Mouse (Mus musculus) lung, postnatal 0 days (tissue): ENCODE measurements at regions not wholly inside any gene's neighbourhood (a gene's known extent, or its start where the extent isn't known, plus 50 kb on each side); places are given as distances from the start of the nearest gene placed in this dataset.

ENCODE experiments used
- ATAC-seq: fragments of 200-750 bp; cut with Nextera tagmentation; 2 replicates; pipeline ENCODE4 v1.8.0; 2017; ENCODE audit warnings: moderate library complexity
- DNase-seq: peaks from one replicate; pipeline ENCODE4 v3.0.0-alpha.2; 2016; ENCODE audit warnings: low spot score
- H3K27ac ChIP-seq: fragments of 300-500 bp; sonication (generic); 2 replicates; pipeline ENCODE4 v1.5.1; 2014; ENCODE audit warnings: antibody characterized with exemption, mild to moderate bottlenecking, low read length, mixed read lengths
- H3K27me3 ChIP-seq: fragments of 300-500 bp; sonication (generic); replicated peaks from 2 replicates; pipeline ENCODE4 v1.6.1; 2014; ENCODE audit warnings: low read length, mixed read lengths; ENCODE audit not compliant: insufficient read depth
- H3K36me3 ChIP-seq: fragments of 300-500 bp; sonication (generic); 2 replicates; pipeline ENCODE4 v1.6.1; 2014; ENCODE audit warnings: low read length, mixed read lengths; ENCODE audit not compliant: insufficient read depth
- H3K4me1 ChIP-seq: fragments of 300-500 bp; sonication (generic); 2 replicates; pipeline ENCODE4 v1.6.1; 2014; ENCODE audit warnings: antibody characterized with exemption, low read depth, low read length, mixed read lengths; ENCODE audit not compliant: insufficient read depth
- H3K4me2 ChIP-seq: fragments of 300-500 bp; sonication (generic); replicated peaks from 2 replicates; pipeline ENCODE4 v1.6.1; 2014; ENCODE audit warnings: low read depth, mild to moderate bottlenecking, low read length, moderate library complexity, mixed read lengths
- H3K4me3 ChIP-seq: fragments of 300-500 bp; sonication (generic); 2 replicates; pipeline ENCODE4 v1.5.1; 2014; ENCODE audit warnings: low read depth, low read length
- H3K9ac ChIP-seq: fragments of 300-500 bp; sonication (generic); replicated peaks from 2 replicates; pipeline ENCODE4 v1.6.1; 2014; ENCODE audit warnings: low read depth, mild to moderate bottlenecking
- H3K9me3 ChIP-seq: fragments of 300-500 bp; sonication (generic); 2 replicates; pipeline ENCODE4 v1.6.1; 2016; ENCODE audit warnings: low read length, mixed read lengths
- CTCF ChIP-seq: IDR thresholded peaks from 2 replicates; pipeline ENCODE4 v1.5.1; 2016; ENCODE audit warnings: antibody characterized with exemption, mild to moderate bottlenecking
- EP300 ChIP-seq: IDR thresholded peaks from 2 replicates; pipeline ENCODE4 v1.6.1; 2016; ENCODE audit warnings: antibody characterized with exemption, mild to moderate bottlenecking, control low read depth
- WGBS: fragments of 180-500 bp; shearing (Covaris S2); extraction: QIAGEN DNeasy Blood & Tissue Kit; methylation state at CpG from one replicate; pipeline ENCODE4 v1.1.7; 2014; 5-methylcytosine and 5-hydroxymethylcytosine counted together

DNA sequence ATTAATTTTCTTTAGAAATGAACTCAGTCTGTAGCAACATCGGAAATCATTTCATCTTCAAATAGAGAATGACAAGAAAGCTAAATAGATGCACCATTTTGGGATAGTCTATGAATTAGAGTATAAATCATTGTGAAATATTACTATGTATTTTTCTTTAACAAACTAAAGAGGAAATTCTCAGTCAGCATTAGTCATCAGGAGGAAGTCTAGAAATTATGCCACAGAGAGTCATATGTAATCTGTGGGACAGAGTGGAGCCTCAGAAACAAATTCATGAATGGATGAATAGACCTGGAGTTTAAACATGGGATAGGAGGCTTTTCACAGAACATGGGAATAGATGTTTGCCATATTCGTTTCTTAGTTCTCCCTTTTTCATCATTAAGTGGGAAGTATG lies 1459.4 kb upstream of the A1bg start:
- 68% methylated on average over 2 of the region's 2 CpGs for WGBS
- Histone ChIP-seq H3K4me1 (no peaks in the 10 kb centered on the region), H3K27me3 (no peaks in the 10 kb centered on the region), H3K9me3 (no peaks in the 10 kb centered on the region), H3K9ac (no peak overlapping the region), H3K36me3 (no peaks in the 10 kb centered on the region), H3K27ac (no peak overlapping the region), H3K4me2 (no peak overlapping the region), H3K4me3 (no peak overlapping the region)
- ATAC-seq (no peak), DNase-seq (no peak)
- no peak for TF ChIP-seq CTCF
- TF ChIP-seq EP300: no peak

DNA sequence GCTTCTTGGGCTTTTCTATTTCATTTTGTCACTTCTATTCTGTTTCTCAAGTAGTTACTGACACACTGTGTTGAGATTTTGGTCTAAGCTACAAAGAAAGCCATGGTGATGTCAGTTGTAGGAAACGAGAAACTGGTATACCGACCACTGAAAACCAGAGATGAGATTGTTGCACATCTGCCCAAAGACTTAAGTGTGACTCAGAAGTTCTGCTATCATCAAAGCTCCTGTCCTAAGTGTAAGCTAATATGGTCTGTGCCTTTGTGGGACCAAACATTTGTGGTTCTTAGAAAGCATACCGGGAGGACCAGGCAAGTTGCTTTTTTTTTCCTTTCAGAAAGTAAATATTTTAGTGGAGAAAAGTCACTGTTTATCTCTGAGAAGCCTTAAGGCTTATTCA lies 1451.8 kb upstream of the A1bg start:
- TF ChIP-seq EP300: no peak
- TF ChIP-seq CTCF: no peak
- WGBS: 62% methylated on average over 3 of the region's 3 CpGs
- Histone ChIP-seq H3K4me3 (no peak overlapping the region), H3K27me3 (no peaks in the 10 kb centered on the region), H3K4me2 (no peak overlapping the region), H3K36me3 (no peaks in the 10 kb centered on the region), H3K9ac (no peak overlapping the region), H3K4me1 (no peaks in the 10 kb centered on the region), H3K9me3 (no peaks in the 10 kb centered on the region), H3K27ac (no peak overlapping the region)
- ATAC-seq (no peak), DNase-seq (no peak)

DNA sequence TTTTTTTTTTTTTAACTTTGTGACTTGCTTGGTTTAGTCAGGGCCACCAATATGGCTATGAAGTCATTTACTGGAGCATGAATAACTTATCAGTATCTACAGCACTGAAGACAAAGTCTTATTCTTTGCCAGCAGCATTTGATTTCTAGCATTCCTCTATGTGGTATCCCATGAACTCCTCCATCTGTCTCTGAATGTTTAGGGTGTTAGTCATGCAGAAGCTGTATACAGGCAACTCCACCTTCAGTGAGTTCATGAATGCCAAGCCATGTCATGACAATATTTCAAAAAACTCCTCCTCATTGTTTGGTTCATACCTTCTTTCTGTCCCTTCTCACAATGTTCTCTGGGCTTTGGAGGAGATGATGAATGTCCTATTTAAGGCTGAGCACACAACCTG lies 1438.4 kb upstream of the A1bg start:
- TF ChIP-seq EP300 (no peak), CTCF (no peak)
- no peak overlapping the region for H3K27ac ChIP-seq
- H3K4me1 ChIP-seq: no peaks in the 10 kb centered on the region
- H3K9me3 ChIP-seq: no peaks in the 10 kb centered on the region
- ATAC-seq (no peak), DNase-seq (no peak)
- no peak overlapping the region for H3K4me3 ChIP-seq
- no peak overlapping the region for H3K4me2 ChIP-seq
- H3K27me3 ChIP-seq: no peaks in the 10 kb centered on the region
- no peaks in the 10 kb centered on the region for H3K36me3 ChIP-seq
- no peak overlapping the region for H3K9ac ChIP-seq

DNA sequence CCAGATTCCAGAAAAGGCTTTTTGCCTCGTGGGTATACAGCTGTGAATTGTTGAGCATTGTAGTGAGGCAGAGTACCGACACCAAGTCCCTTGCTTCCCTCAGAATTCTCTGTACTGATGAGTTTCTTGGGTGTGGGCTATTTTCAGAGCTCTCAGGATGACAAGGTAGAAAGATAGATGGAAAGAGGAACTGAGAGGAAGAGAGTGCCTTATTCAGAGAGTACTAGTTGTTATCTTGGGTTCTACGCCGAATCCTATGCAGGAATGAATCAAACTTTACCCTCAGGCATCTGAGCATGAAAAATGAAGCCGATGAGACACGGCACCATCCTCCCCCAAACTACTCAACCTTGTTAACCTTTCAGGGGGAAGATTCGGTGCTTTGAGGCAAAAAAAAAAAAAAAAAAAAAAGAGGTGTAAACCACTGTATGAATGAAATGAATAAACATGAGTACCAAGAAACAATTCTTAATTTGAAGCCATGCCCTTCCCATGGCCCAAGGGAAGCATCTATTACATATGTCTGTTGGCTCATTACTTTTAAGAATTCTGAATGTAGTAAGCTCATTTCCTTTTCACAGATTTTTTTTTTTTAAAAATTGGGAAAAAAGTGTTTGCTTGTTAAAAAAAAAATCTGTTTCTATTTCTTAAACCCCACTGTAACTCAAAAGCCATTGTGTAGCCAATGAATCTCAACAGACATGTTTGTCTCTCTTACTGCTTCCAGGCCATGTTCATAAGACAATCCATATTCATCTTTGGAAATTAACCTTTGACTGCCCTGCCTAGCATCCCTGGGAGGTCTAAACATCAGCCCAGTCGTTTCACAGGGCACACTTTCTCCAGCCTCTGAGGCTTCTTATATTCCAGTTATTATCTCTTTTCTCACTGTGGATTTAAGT lies 1435.8 kb upstream of the A1bg start:
- H3K36me3 ChIP-seq: no peaks in the 10 kb centered on the region
- no peak for DNase-seq
- H3K9ac ChIP-seq: no peak overlapping the region
- no peak overlapping the region for H3K4me2 ChIP-seq
- ATAC-seq: no peak
- no peaks in the 10 kb centered on the region for H3K27me3 ChIP-seq
- no peak overlapping the region for H3K4me3 ChIP-seq
- no peak for TF ChIP-seq EP300
- TF ChIP-seq CTCF: no peak
- 82% methylated on average over 8 of the region's 8 CpGs for WGBS
- H3K4me1 ChIP-seq: no peaks in the 10 kb centered on the region
- H3K27ac ChIP-seq: no peak overlapping the region
- no peaks in the 10 kb centered on the region for H3K9me3 ChIP-seq

DNA sequence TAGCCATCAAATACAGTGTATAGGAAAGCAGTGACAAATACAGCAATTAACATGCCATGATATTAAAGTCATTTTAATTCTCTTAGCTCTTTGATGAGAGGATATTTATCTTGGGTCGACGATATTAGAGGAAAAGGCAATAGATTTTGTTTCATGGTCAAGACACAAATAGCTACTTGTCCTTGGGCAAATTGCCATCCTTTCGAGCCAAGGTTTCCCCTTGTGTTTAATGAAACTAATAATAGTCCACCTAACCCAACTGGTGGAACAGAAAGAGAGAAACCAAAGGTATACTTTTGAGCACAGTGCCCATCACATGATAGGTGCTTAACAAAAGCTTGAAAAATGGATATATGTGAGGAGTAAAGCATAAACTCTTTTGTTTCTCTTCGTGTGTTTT lies 1431.0 kb upstream of the A1bg start:
- H3K27ac ChIP-seq: no peak overlapping the region
- no peaks in the 10 kb centered on the region for H3K27me3 ChIP-seq
- no peak for TF ChIP-seq CTCF
- no peak for TF ChIP-seq EP300
- no peak overlapping the region for H3K9ac ChIP-seq
- DNase-seq (no peak), ATAC-seq (no peak)
- no peaks in the 10 kb centered on the region for H3K4me1 ChIP-seq
- H3K9me3 ChIP-seq: no peaks in the 10 kb centered on the region
- 52% methylated on average over 4 of the region's 4 CpGs for WGBS
- no peaks in the 10 kb centered on the region for H3K36me3 ChIP-seq
- H3K4me2 ChIP-seq: no peak overlapping the region
- no peak overlapping the region for H3K4me3 ChIP-seq

DNA sequence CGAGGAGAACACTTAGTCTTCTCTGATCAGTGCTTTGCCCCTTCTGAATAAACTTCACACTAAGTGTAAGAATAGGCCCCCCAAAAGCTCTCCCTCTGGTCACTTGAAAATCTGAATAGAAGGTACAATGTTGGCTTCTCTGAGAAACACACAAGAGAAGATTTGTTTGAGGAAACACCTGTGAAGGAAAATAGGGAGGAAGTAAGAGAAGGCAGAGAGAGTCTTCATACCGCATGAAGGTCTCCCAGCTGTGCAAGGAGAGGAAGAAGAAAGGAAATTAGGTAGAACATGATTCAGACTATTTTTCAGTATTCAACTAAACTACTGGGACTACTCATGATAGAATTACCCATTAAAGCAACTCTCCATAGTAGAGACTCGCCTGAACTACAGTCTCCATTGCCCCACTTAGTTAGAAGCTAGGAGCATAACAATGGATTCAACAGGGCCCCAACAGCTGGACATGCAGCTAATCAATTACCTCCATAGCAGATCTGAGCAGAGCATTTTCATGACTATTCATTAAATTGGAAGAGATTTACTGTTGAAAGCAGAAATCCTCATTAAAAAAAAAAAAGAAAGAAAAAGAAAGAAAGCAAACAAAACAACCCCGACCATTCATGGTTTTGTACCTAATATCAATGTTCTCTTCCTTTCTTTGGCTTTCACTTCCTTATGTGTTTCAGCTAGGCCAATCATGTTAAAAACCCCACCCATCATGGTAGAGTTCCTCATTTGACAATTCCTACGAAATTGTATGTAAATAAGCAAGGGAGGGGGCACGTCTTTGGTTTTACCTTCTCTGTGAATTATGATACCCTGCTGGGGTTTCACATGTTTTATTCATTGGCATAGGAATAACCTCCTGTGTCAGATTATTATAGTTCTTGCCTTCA lies 1428.3 kb upstream of the A1bg start:
- Histone ChIP-seq H3K9ac (no peak overlapping the region), H3K4me1 (no peaks in the 10 kb centered on the region), H3K4me3 (no peak overlapping the region), H3K27me3 (no peaks in the 10 kb centered on the region), H3K4me2 (no peak overlapping the region), H3K9me3 (no peaks in the 10 kb centered on the region), H3K36me3 (no peaks in the 10 kb centered on the region), H3K27ac (no peak overlapping the region)
- WGBS: 80% methylated on average over 6 of the region's 6 CpGs
- DNase-seq: peak; percentile 13
- no peak for TF ChIP-seq EP300
- no peak for TF ChIP-seq CTCF
- ATAC-seq: no peak
